Mouse (Mus musculus): Measurements from ENCODE around the gene Tert.
A peak's percentile ranks its signal among the peaks of the same experiment; 100 is the strongest.

The Tert gene

GRCm38 (mm10) chr13:73675161-73675560, 48.5 kb downstream of the Tert start:
- no peak for DNase-seq (ENCODE audit: low spot score in 2 of 2)

GRCm38 (mm10) chr13:73677853-73678252, 51.1 kb downstream of the Tert start, which contains the start of gene Slc6a18:
TSS of gene Slc6a18 (minus strand) at chr13:73678023.
- DNase-seq (ENCODE audit: low spot score in 2 of 2) = no peak

DNA sequence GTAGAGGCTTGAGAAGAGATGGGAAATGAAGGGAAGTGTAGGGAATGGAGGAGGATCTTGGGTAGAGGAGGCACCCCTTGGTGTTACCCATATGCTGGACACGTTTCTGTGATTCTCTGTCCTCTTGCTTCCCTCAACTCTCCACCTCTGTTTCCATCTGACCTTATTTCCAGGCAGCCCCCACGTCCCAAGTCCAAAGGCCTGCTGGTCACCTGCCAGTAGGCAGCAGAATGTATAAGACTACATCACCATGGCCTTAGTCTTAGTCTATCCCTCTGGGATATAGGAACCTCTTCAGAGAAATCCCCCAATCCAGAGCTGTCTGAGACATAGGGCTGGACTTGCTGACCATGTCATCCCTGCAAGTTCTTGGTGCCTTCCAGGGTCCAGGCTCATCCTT, 52.6 kb downstream of the Tert start:
- DNase-seq (ENCODE audit: low spot score in 2 of 2) = no peak

DNA sequence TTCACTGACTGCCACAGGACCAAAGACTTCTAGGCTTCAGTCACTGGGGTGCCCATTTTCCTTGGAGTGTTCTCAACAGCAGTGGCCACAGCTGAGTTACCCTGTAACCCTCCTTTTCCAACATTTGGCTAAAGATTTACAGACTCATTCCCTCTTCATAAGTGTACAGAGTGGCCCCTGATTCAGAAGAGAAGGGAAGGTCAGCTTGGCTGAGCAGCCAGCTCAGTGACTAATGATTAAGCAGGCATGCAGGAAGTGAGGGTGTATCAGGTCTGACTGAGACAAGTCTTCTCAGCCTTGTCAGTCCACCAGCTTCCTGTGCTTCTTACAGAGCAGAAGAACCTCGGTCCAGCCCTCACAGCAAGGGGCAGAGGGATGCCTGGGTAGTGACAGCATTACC, 53.7 kb downstream of the Tert start:
- DNase-seq (ENCODE audit: low spot score in 2 of 2) = no peak

- no peak for DNase-seq (ENCODE audit: low spot score in 2 of 2)
Measured at GRCm38 (mm10) chr13:73682226-73682625, 55.5 kb downstream of the Tert start.

- DNase-seq (ENCODE audit: low spot score in 2 of 2) = peak; percentile 19 to 30
Measured at GRCm38 (mm10) chr13:73683682-73684081, 57.0 kb downstream of the Tert start.

- DNase-seq (ENCODE audit: low spot score in 2 of 2) = no peak
Measured at GRCm38 (mm10) chr13:73684412-73684811, 57.7 kb downstream of the Tert start.

DNA sequence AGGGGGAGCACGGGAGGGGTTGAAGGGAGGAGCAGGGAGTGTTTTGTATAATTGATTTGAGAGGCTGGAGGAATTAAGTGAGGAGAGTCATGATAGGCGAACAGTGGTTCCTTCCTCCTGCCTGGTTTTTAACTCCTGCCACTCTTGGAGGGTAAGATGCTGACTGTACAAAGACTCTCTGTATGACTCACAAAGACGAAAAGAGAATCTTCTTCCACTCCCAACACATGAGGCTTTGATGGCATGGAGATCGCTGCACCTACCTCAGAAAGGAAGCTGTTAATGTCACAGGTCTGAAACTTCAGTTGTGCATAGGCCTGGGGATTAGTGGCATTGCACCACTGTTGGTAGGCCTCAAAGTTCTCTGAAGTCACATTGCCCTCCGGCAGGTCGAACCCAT, 58.8 kb downstream of the Tert start:
- no peak for DNase-seq (ENCODE audit: low spot score in 2 of 2)

- DNase-seq (ENCODE audit: low spot score in 2 of 2) = no peak
Measured at GRCm38 (mm10) chr13:73687601-73688000, 60.9 kb downstream of the Tert start.

DNA sequence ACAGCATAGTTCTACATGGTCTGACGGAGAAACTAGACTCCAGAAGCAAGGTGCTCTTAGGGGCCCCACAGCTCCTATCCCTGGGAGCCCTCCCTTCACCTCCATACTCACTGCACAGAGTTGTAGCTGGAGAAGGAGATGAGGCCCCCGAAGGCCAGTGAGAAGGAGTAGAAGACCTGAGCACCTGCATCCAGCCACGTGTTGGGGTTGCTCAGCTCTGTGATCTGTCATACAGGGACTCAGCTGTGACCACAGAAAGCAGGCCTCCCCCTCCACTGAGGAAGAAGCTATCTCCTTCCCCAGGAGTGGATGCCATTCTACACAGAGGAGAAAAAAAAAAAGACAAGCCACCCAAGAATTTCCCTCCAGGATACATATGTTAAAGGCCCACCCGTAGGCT, 62.2 kb downstream of the Tert start:
- DNase-seq (ENCODE audit: low spot score in 2 of 2) = no peak

DNA sequence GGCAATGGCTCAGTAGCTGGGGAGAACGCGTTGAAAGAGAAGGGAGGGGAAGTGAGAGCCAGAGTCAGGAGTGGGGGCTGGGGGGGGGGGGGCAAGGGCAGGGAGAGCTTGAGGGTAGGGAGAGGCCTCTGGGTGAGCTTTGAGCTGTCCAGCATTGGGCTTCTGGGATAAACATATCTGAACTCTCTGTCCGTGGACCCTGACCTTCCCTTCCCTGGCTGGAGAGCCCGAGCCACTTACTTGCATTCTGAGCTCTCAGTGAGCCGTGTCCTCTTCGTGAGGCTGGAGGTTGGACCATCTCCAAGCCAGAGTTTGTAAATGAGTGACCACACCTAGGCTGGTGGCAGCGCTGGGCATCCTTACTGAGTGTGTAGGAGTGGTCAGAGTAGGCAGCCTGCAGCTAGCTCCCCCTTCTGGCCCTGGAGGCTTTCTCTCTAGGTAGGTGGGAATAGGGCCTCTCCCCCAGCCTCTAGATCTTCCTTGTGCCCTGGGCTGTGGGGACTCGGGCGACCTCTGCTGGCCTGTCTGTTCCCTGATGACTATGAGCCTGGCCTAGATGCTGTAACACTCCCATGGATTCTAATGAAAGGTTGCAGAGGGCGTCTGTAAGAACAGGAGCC, 65.6 kb downstream of the Tert start:
- peak; percentile 36 to 53 for DNase-seq (ENCODE audit: low spot score in 2 of 2)

- no peak for DNase-seq (ENCODE audit: low spot score in 2 of 2)
Measured at GRCm38 (mm10) chr13:73693333-73693732, 66.6 kb downstream of the Tert start.

DNA sequence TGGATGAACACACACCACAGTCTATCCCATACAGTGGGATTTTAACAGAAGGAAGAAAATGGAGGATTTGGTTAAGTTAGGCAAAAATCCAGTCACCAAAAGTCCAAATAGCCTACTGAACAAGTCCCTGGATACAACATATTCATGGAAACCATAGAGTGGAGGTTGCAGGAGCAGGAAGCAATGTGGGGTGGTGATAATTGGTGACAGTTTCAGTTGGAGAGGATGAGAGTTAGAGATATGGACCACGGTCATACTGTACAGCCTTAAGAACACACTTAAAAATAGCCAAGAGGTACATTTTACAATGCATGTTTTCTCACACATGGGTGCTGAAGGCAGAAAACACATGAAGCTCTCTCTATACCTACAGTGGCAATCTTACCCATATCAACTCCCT, 68.3 kb downstream of the Tert start:
- no peak for DNase-seq (ENCODE audit: low spot score in 2 of 2)

DNA sequence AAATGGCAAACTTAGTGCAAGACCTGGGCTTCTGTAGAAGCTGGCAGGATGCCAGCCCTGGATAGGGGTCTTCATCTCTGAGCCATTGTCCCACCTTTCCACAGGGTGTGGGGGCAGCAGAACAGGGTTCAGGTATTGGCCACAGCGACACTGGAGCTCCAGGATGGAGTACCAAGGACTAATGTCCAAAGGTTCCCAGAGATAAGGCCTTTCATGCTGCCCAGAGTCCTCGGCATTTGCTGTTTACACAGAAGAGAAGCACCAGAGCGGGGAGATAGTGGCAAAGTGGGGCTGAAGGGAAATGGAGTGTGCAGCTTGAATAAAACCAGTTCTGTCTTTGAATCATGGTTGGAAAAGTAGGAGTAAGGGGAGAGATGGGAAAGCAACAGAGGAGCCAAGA, 69.8 kb downstream of the Tert start:
- DNase-seq (ENCODE audit: low spot score in 2 of 2) = no peak

All from frontal cortex, postnatal 36 days (tissue).